ENCODE assay signal across 10 mouse cellular contexts in genomic region chr17:83997778-83998177, GRCm38 (mm10).
DNase-seq lines count a peak whose midpoint lies in the region; ATAC-seq and TF ChIP-seq lines count a peak whose summit lies in the region.
"Had no signal": no experiment of that assay in that cellular context is flagged by ENCODE, and none has a peak within 500 bp of the region (broad histone marks: within the 10 kb centered on the region; RNA-seq: fewer than 3 reads in every experiment).

No protein-coding gene starts in this region.

- intact Hi-C loops in heart, postnatal 36 days (cut with DNase I): loop anchor here (1.0 to 2.0 kb wide), 2 partner anchors 31 to 194 kb away; no protein-coding TSS in a partner anchor

- no peak for TF ChIP-seq POLR2A in bone marrow, adult 2 months (IDR thresholded peaks at IDR 0.05; ENCODE audit: borderline replicate concordance, control insufficient read depth, low read depth, low read length)

- no peaks in the 10 kb centered on the region for H3K9me3 ChIP-seq in liver, embryonic 12.5 days (replicated peaks)
- H3K9me3 ChIP-seq in stomach, embryonic 15.5 days: no peaks in the 10 kb centered on the region
- no peaks in the 10 kb centered on the region for H3K9me3 ChIP-seq in neural tube, embryonic 15.5 days (replicated peaks)
- H3K9me3 ChIP-seq: embryonic facial prominence, embryonic 13.5 days had no signal

- H3K4me1 ChIP-seq in liver, embryonic 12.5 days: peaks cover 17% of the 10 kb centered on the region
- peaks cover under 1% of the 10 kb centered on the region; the same call in 1 of the 2 replicates for H3K4me1 ChIP-seq in bone marrow, adult 2 months (ENCODE audit: control insufficient read depth, insufficient read depth, low read length)
- H3K4me1 ChIP-seq in stomach, embryonic 15.5 days: no peaks in the 10 kb centered on the region; the same call in 1 of the 2 replicates
- H3K4me1 ChIP-seq in neural tube, embryonic 15.5 days: no peaks in the 10 kb centered on the region

- H3K27ac ChIP-seq in liver, embryonic 12.5 days: no peak overlapping the region
- H3K27ac ChIP-seq in bone marrow, adult 2 months (ENCODE audit: control insufficient read depth, insufficient read depth, low read depth, low read length, poor library complexity): no peak overlapping the region
- H3K27ac ChIP-seq in stomach, embryonic 15.5 days: peak overlapping the region; percentile 84; the same call in 1 of the 2 replicates
- no peak overlapping the region for H3K27ac ChIP-seq in neural tube, embryonic 15.5 days (replicated peaks)
- H3K27ac ChIP-seq: embryonic facial prominence, embryonic 13.5 days; macrophage had no signal

- H3K4me2 ChIP-seq in liver, embryonic 12.5 days: no peak overlapping the region
- peak overlapping the region; percentile 27; the same call in 1 of the 2 replicates for H3K4me2 ChIP-seq in stomach, embryonic 15.5 days
- no peak overlapping the region for H3K4me2 ChIP-seq in neural tube, embryonic 15.5 days
- H3K4me2 ChIP-seq: embryonic facial prominence, embryonic 13.5 days had no signal

- peak; percentile 72 for DNase-seq in liver
- DNase-seq in heart, postnatal 36 days: peak; percentile 80 to 87
- DNase-seq in layer of hippocampus, postnatal 10 days (ENCODE audit: low spot score in 2 of 2): peak; percentile 69 to 71

- H3K9ac ChIP-seq in liver, embryonic 12.5 days: no peak overlapping the region
- no peak overlapping the region for H3K9ac ChIP-seq in stomach, embryonic 15.5 days
- H3K9ac ChIP-seq in neural tube, embryonic 15.5 days (replicated peaks): no peak overlapping the region
- H3K9ac ChIP-seq: embryonic facial prominence, embryonic 13.5 days had no signal

- H3K36me3 ChIP-seq in liver, embryonic 12.5 days: no peaks in the 10 kb centered on the region
- H3K36me3 ChIP-seq in stomach, embryonic 15.5 days: no peaks in the 10 kb centered on the region
- H3K36me3 ChIP-seq in neural tube, embryonic 15.5 days: no peaks in the 10 kb centered on the region
- H3K36me3 ChIP-seq: embryonic facial prominence, embryonic 13.5 days had no signal

- ATAC-seq in liver, embryonic 12.5 days: no peak
- peak; percentile 86 for ATAC-seq in megakaryocyte, adult 5-6 weeks (ENCODE audit: poor library complexity, severe bottlenecking)
- ATAC-seq in stomach, embryonic 15.5 days (ENCODE audit: insufficient read depth, low FRiP score, low read depth): no peak
- no peak for ATAC-seq in neural tube, embryonic 15.5 days (ENCODE audit: low FRiP score)

- WGBS in liver, embryonic 12.5 days (ENCODE audit: insufficient replicate concordance): 72% methylated on average over 11 of the region's 11 CpGs
- WGBS in bone marrow, adult 2 months: 46% methylated on average over 11 of the region's 11 CpGs
- 78% methylated on average over 11 of the region's 11 CpGs for WGBS in stomach, embryonic 15.5 days
- 87% methylated on average over 11 of the region's 11 CpGs for WGBS in neural tube, embryonic 15.5 days

- H3K27me3 ChIP-seq in liver, embryonic 12.5 days (replicated peaks): 0 out of 2 replicates have a peak, but pooled peaks cover 5% of the 10 kb centered on the region
- no peaks in the 10 kb centered on the region for H3K27me3 ChIP-seq in stomach, embryonic 15.5 days (replicated peaks)
- H3K27me3 ChIP-seq in neural tube, embryonic 15.5 days (replicated peaks): no peaks in the 10 kb centered on the region
- H3K27me3 ChIP-seq: embryonic facial prominence, embryonic 13.5 days had no signal

- TF ChIP-seq CTCF in bone marrow, adult 2 months (IDR thresholded peaks at IDR 0.05; ENCODE audit: control insufficient read depth, insufficient read depth, low read length): peak; percentile 84

- no peak overlapping the region for H3K4me3 ChIP-seq in liver, embryonic 12.5 days
- no peak overlapping the region for H3K4me3 ChIP-seq in bone marrow, adult 2 months (replicated peaks; ENCODE audit: control insufficient read depth, low read depth, low read length)
- H3K4me3 ChIP-seq in stomach, embryonic 15.5 days (replicated peaks): no peak overlapping the region
- H3K4me3 ChIP-seq in neural tube, embryonic 15.5 days (replicated peaks): no peak overlapping the region
- H3K4me3 ChIP-seq: embryonic facial prominence, embryonic 13.5 days had no signal
